Mouse (Mus musculus): ENCODE measurements at regions not wholly inside any gene's neighbourhood (a gene's known extent, or its start where the extent isn't known, plus 50 kb on each side); places are given as distances from the start of the nearest gene placed in this dataset.
A peak's percentile ranks its signal among the peaks of the same experiment; 100 is the strongest.

DNA sequence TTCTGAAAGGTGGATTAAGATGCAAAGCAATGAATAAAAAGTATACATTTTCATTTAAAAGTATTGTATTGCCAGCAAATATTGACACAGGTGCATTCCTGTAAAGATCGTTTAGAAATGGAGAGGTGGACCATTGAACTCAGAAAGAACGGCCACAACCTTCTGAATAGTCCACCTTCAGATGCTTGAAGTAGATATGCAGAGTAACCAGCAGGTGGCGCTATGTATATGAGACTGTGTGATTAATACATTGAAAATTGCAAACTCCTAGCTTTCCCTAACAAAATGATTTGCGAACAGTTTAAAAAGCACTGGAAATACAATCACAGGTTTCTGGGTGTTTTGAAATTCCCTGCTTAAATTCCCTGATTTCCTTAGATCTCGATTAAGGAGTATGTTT, 112.2 kb downstream of the 4933402N22Rik start:
- DNase-seq, result peak; percentile 29
- no peaks in the 10 kb centered on the region for H3K4me1 ChIP-seq (ENCODE audit: insufficient read depth)
- no peaks in the 10 kb centered on the region for H3K36me3 ChIP-seq (replicated peaks; ENCODE audit: insufficient read depth, low read length)
- no peak overlapping the region for H3K9ac ChIP-seq (replicated peaks)
- H3K4me3 ChIP-seq (ENCODE audit: low read depth, low read length), result no peak overlapping the region
- H3K27ac ChIP-seq (ENCODE audit: low read depth), result no peak overlapping the region
- no peak for ATAC-seq
- no peak for TF ChIP-seq EP300 (IDR thresholded peaks at IDR 0.05; ENCODE audit: low read depth)
- peak; percentile 78 for TF ChIP-seq CTCF (IDR thresholded peaks at IDR 0.05; ENCODE audit: low read depth)
- no peaks in the 10 kb centered on the region for H3K27me3 ChIP-seq (ENCODE audit: insufficient read depth, low read length)
- no peak overlapping the region for H3K4me2 ChIP-seq (ENCODE audit: low read depth, low read length)
- WGBS (ENCODE audit: insufficient replicate concordance), result 18% methylated on average over 5 of the region's 5 CpGs
- H3K9me3 ChIP-seq (ENCODE audit: low read length), result no peaks in the 10 kb centered on the region

DNA sequence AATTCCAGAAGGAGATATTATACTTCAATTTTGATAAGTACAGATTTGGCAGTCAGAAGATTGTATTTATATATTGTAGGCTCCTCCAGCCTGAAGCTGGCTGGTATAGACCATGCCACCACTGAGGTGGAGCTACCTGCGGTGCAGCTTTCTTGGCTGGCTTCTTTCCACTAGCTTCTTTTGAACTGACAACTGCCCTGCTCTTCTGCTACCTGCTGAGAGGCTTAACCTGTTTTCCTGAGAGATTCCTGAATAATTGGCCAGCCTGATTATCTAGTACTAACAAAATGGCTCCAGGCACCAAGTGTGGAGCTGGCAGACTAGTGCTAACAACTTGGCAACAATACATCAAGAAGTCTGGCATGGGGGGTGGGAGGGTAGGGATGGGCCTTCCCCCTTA, 132.0 kb downstream of the 4933402N22Rik start:
- WGBS (ENCODE audit: insufficient replicate concordance), result 68% methylated on average over 1 of the region's 1 CpGs
- no peak for ATAC-seq
- Histone ChIP-seq H3K27me3 (ENCODE audit: insufficient read depth, low read length) (no peaks in the 10 kb centered on the region), H3K4me2 (ENCODE audit: low read depth, low read length) (no peak overlapping the region), H3K9ac (replicated peaks) (no peak overlapping the region), H3K4me1 (ENCODE audit: insufficient read depth) (no peaks in the 10 kb centered on the region), H3K36me3 (replicated peaks; ENCODE audit: insufficient read depth, low read length) (no peaks in the 10 kb centered on the region), H3K4me3 (ENCODE audit: low read depth, low read length) (no peak overlapping the region), H3K27ac (ENCODE audit: low read depth) (no peak overlapping the region), H3K9me3 (ENCODE audit: low read length) (no peaks in the 10 kb centered on the region)
- DNase-seq, result no peak
- TF ChIP-seq EP300 (IDR thresholded peaks at IDR 0.05; ENCODE audit: low read depth) (no peak), CTCF (IDR thresholded peaks at IDR 0.05; ENCODE audit: low read depth) (no peak)

DNA sequence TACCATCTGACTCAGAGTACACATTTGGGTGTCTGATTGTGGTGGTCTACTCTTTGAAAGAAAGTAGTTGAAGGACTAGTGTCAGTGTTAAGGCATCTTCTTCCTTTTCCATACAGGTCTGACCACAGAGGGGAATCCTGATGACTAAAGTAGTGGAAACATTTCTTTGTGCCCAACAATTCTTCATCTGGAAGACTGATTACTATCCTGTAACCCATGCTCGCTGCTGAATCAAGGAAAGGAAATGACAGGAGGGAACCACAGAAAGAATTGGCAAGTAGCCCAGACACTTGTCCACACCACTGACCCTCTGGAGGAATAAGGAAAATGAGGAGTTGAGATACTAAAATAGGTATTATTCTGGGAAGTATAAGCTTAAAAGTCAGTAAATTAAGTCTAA, 162.3 kb downstream of the 4933402N22Rik start:
- no peak overlapping the region for H3K9ac ChIP-seq (replicated peaks)
- ATAC-seq (no peak), DNase-seq (no peak)
- no peaks in the 10 kb centered on the region for H3K9me3 ChIP-seq (ENCODE audit: low read length)
- H3K4me3 ChIP-seq (ENCODE audit: low read depth, low read length), result no peak overlapping the region
- WGBS (ENCODE audit: insufficient replicate concordance), result 32% methylated on average over 1 of the region's 1 CpGs
- no peak for TF ChIP-seq CTCF (IDR thresholded peaks at IDR 0.05; ENCODE audit: low read depth)
- no peak for TF ChIP-seq EP300 (IDR thresholded peaks at IDR 0.05; ENCODE audit: low read depth)
- no peaks in the 10 kb centered on the region for H3K27me3 ChIP-seq (ENCODE audit: insufficient read depth, low read length)
- no peak overlapping the region for H3K4me2 ChIP-seq (ENCODE audit: low read depth, low read length)
- H3K4me1 ChIP-seq (ENCODE audit: insufficient read depth), result no peaks in the 10 kb centered on the region
- H3K36me3 ChIP-seq (replicated peaks; ENCODE audit: insufficient read depth, low read length), result no peaks in the 10 kb centered on the region
- H3K27ac ChIP-seq (ENCODE audit: low read depth), result no peak overlapping the region

DNA sequence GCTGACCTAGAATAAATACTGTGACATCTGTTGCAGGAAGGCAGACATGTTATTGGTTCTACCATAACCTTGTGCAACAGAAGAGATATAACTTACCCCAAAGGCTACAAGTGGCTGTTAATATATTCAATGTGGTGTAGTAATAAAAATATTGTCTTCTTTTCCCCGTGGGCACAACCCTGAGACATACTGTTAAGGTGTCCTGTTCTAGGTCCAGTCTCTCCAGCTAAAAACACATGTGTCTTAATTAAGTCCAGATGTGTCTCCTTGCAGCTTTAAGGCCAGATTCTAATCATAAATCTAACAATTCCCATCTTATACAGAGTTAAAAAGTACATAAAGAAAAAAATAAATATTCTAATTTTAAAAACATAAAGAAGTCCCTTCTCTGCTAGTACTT, 175.8 kb downstream of the 4933402N22Rik start:
- no peak overlapping the region for H3K9ac ChIP-seq (replicated peaks)
- 56% methylated on average over 1 of the region's 1 CpGs for WGBS (ENCODE audit: insufficient replicate concordance)
- no peaks in the 10 kb centered on the region for H3K27me3 ChIP-seq (ENCODE audit: insufficient read depth, low read length)
- H3K27ac ChIP-seq (ENCODE audit: low read depth), result no peak overlapping the region
- no peak overlapping the region for H3K4me3 ChIP-seq (ENCODE audit: low read depth, low read length)
- DNase-seq, result no peak
- no peaks in the 10 kb centered on the region for H3K4me1 ChIP-seq (ENCODE audit: insufficient read depth)
- no peaks in the 10 kb centered on the region for H3K36me3 ChIP-seq (replicated peaks; ENCODE audit: insufficient read depth, low read length)
- no peak overlapping the region for H3K4me2 ChIP-seq (ENCODE audit: low read depth, low read length)
- no peak for ATAC-seq
- TF ChIP-seq CTCF (IDR thresholded peaks at IDR 0.05; ENCODE audit: low read depth) (no peak), EP300 (IDR thresholded peaks at IDR 0.05; ENCODE audit: low read depth) (no peak)
- no peaks in the 10 kb centered on the region for H3K9me3 ChIP-seq (ENCODE audit: low read length)

DNA sequence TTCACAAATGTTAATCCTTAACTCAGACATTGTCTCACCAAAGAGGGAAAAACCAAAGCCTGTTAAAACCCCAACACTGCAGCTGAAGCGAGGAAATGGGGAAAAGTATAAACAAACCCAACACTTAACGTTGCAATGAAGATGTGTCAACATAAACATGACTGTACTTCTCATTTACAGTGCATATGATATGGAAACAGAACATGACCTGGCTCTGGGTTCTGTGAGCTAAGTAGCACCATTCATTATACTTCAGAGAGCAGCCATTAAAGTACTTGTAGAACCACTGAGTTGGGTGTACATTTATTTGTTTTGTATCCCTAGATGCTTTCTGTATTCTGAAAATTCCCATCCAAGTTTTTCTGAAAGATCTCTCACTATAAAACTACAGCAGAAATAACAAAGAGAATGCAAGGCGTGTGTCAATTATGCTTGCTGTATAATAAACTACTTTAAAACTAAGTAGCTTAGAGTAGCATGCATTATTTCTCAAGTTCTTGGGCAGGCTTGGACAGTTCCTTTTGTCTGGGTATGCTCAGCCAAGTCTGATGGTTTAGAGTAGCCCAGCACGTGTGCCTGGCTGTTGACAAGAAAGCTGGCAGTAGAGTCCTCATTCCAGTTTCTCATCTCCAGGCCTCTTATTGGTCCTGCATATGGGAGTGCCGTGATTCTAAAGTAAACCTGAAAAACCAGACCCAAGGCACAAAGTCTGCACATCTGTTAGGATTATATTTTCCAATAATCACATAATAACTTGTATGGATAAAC, 198.9 kb downstream of the 4933402N22Rik start:
- DNase-seq (no peak), ATAC-seq (no peak)
- TF ChIP-seq EP300 (IDR thresholded peaks at IDR 0.05; ENCODE audit: low read depth) (no peak), CTCF (IDR thresholded peaks at IDR 0.05; ENCODE audit: low read depth) (no peak)
- Histone ChIP-seq H3K27me3 (ENCODE audit: insufficient read depth, low read length) (no peaks in the 10 kb centered on the region), H3K4me2 (ENCODE audit: low read depth, low read length) (no peak overlapping the region), H3K4me3 (ENCODE audit: low read depth, low read length) (no peak overlapping the region), H3K9me3 (ENCODE audit: low read length) (no peaks in the 10 kb centered on the region), H3K9ac (replicated peaks) (no peak overlapping the region), H3K4me1 (ENCODE audit: insufficient read depth) (no peaks in the 10 kb centered on the region), H3K36me3 (replicated peaks; ENCODE audit: insufficient read depth, low read length) (no peaks in the 10 kb centered on the region), H3K27ac (ENCODE audit: low read depth) (no peak overlapping the region)
- 66% methylated on average over 5 of the region's 5 CpGs for WGBS (ENCODE audit: insufficient replicate concordance)

DNA sequence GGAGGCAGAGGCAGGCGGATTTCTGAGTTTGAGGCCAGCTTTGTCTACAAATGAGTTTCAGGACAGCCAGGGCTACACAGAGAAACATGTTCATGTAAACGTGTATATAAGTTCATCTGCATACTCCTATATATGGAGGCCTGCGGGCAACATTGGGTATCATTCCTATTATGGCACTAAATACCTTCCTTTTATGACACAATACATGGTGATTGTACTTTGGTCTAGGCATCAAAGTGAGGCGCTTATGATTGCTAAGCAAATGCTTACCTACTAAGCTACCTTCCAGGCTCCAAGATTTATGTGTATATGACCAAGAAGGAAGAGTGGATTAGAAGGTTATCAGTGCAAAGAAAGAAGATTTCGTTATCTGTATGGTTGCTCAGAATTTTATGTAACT, 207.1 kb downstream of the 4933402N22Rik start:
- no peak overlapping the region for H3K4me2 ChIP-seq (ENCODE audit: low read depth, low read length)
- no peak overlapping the region for H3K27ac ChIP-seq (ENCODE audit: low read depth)
- H3K27me3 ChIP-seq (ENCODE audit: insufficient read depth, low read length), result no peaks in the 10 kb centered on the region
- TF ChIP-seq CTCF (IDR thresholded peaks at IDR 0.05; ENCODE audit: low read depth), result no peak
- no peak for TF ChIP-seq EP300 (IDR thresholded peaks at IDR 0.05; ENCODE audit: low read depth)
- DNase-seq (no peak), ATAC-seq (no peak)
- no peak overlapping the region for H3K4me3 ChIP-seq (ENCODE audit: low read depth, low read length)
- H3K9me3 ChIP-seq (ENCODE audit: low read length), result no peaks in the 10 kb centered on the region
- no peak overlapping the region for H3K9ac ChIP-seq (replicated peaks)
- H3K36me3 ChIP-seq (replicated peaks; ENCODE audit: insufficient read depth, low read length), result no peaks in the 10 kb centered on the region
- WGBS (ENCODE audit: insufficient replicate concordance), result 77% methylated on average over 5 of the region's 5 CpGs
- H3K4me1 ChIP-seq (ENCODE audit: insufficient read depth), result no peaks in the 10 kb centered on the region

All from liver, postnatal 0 days (tissue).